8 mouse cellular contexts compared by ENCODE assay signal in genomic region chr4:29117926-29118325, GRCm38 (mm10).
DNase-seq lines count a peak whose midpoint lies in the region.

No protein-coding gene starts in this region.

- intact Hi-C loops in gastrocnemius, postnatal 14 days (cut with DNase I; ENCODE audit: low total_unique reads), result no loop called here

- DNase-seq in Muller cell, postnatal 12 days (ENCODE audit: inconsistent ontology term), result peak; percentile 58
- DNase-seq in brain, embryonic 18.5 days (ENCODE audit: low read depth, low spot score), result peak; percentile 63
- peak; percentile 47 for DNase-seq in gastrocnemius, postnatal 14 days
- peak; percentile 43 to 53 for DNase-seq in layer of hippocampus, adult 18-20 months (ENCODE audit: low spot score in 2 of 2)
- DNase-seq in lung, postnatal 4 days, result peak; percentile 17 to 55
- DNase-seq in embryo, embryonic 11 days, result no peak
- no peak for DNase-seq in thymus, postnatal 14 days
- no peak for DNase-seq in adipocyte (ENCODE audit: low spot score)

Comparison
In these comparisons a context has a peak if more than half of its experiments do, and no peak if none do; other contexts are left out.
1. DNase-seq: peak in Muller cell, postnatal 12 days (single experiment), brain, embryonic 18.5 days (single experiment), gastrocnemius, postnatal 14 days (single experiment), layer of hippocampus, adult 18-20 months (2 of 2) and lung, postnatal 4 days (2 of 2); none in embryo, embryonic 11 days (single experiment), thymus, postnatal 14 days (single experiment) and adipocyte (single experiment).